Mouse (Mus musculus) megakaryocyte, embryonic 14.5 days (primary cell): Measurements from ENCODE around the gene Ippk.

Source experiments
- FLI1 ChIP-seq: IDR thresholded peaks from 2 replicates; pipeline ENCODE4 v1.6.1; 2012; ENCODE audit warnings: low read length, inconsistent platforms, mixed read lengths
- GATA1 ChIP-seq: IDR thresholded peaks from 3 replicates; pipeline ENCODE4 v1.6.1; 2012; ENCODE audit warnings: mixed read lengths, low read length, inconsistent platforms, borderline replicate concordance

DNA sequence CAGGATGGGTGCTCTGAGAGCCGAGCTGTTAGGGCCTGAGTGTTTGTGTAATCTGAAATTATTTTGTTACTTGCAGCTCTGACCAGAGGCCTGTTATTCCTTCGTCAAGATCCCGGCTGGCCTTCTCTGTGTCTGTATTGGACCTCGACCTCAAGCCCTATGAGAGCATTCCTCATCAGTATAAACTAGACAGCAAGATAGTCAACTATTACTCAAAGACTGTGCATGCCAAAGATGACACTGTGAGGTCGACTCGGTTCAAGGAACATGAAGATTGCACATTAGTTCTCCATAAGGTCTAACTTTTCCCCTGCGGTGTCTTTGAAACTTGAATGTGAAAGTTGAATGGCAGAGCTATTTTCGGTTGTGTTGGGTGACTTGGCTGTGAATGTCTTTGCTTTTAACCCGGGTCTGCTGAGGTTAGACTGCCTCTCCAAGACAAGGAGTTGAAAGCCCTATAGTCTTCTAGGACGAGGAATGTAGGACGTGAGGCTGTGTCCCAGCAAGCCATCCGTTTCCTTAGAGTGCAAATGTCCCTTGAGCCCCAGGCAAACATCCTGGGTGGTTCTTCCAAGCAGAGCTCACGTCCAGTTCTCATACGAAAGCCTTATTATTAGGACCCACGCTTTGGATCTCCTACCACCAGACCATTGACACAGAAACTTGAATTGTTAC is 40.5 kb downstream of the Ippk start:
- no peak for TF ChIP-seq GATA1
- no peak for TF ChIP-seq FLI1
